Mouse (Mus musculus) gastrocnemius, postnatal 14 days (tissue): ENCODE measurements around the gene Unc13c. TPM values are rescaled to one million over a fixed set of nuclear protein-coding genes. Genes with fewer than 3 reads are reported as not detected.

Experiments used
- DNase-seq: peaks from one replicate; pipeline ENCODE4 v3.0.0; 2021; ENCODE audit warnings: mixed read lengths
- intact Hi-C: fragments of 180-260 bp; cut with DNase I; formaldehyde crosslinking; loops from one replicate; pipeline ENCODE4 v1.15.1; 2025; ENCODE audit warnings: low total_unique reads
- long read RNA-seq, 2 experiments: library from polyadenylated mRNA; stranded (forward); transcript quantifications; one replicate each; pipeline ENCODE4 v2.0.0; 2021
- total RNA-seq, 2 experiments: library from RNA; stranded (reverse); gene quantifications; 2 replicates each; pipeline ENCODE4 v1.2.3; 2021

The Unc13c gene
- under 1 TPM; 0.09 to 0.27 TPM for total RNA-seq
- long read RNA-seq, experiment 1: 0 reads
- long read RNA-seq, experiment 2: 0 reads

GRCm38 (mm10) chr9:73968641-73969121 lies at the start of gene Unc13c:
Gene Unc13c, minus strand, starts transcription at chr9:73968966.
- intact Hi-C loops: no loop called here
- DNase-seq: peak; percentile 19

DNA sequence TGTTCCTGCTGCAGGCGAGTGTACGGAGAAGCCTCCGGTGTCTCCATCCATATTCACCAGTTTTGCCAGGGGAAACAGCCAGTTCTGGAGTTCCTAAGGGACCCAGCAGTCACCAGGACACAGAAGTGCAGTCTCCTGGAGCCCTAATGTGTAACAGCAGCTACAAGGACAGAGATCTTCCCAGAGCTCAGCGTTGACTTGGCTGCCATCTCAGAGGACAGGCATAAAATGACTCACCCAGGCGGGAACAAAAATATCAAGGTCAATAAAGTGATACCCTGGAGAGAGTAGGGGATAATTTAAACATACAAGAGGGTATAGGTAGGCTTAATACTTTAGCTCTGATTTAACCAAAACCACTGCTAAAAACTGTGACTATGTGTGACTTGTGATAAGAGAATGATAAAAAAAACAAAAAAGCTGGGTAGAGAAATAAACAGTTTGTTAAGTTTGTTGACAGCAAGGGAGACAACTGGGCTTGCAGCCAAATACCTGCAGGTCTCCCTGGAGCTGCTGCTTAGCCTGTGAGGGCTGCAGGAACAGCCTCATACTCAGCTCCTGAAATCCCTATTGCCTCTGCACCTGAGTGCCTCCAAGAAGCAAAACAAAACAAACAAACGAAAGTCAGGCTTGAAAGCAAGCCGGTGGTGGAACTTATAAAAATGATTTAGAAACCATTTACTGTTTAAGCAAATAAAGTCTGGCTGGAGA lies 39.4 kb upstream of the Unc13c start:
- intact Hi-C loops: no loop called here
- no peak for DNase-seq

- DNase-seq: no peak
- intact Hi-C loops: no loop called here
Measured at GRCm38 (mm10) chr9:74002388-74002990, 33.7 kb upstream of the Unc13c start.

DNA sequence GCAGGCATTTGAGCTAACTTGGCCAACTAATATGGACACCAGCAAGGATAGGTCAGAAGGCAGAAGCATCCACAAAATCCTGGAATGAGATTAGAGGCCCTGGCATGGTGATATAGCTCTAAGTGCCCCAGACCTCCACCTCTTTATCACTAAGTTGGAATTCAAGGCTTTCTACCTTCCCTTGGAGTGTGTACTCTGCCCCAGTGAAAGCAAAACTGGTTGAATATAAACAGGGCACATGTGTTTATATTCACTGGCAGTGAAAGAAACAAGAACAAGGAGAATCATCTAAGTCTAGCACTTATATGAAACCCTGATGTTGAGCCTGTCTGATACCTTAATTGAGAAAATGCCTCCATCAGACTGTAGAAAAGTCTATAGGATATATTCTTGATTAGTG lies 19.3 kb upstream of the Unc13c start:
- DNase-seq: no peak
- intact Hi-C loops: no loop called here

DNA sequence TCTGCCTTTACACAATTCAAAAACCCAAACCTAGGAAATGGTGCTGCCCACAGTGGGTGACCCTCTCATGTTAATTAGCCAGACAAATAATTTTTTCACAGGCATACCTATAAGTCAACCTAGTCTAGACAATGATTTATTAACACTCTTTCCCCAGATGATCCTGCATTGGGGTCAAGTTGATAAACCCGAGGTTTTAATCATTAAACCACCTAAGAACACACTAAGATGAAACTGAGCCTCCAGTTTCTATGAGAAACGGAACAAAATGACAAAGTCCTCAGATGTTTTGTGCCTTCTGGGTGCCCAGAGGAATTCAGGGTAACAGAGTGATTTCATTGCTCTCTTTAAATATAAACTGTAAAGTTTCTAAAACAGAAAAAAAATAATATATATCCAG lies 18.5 kb upstream of the Unc13c start:
- DNase-seq: no peak
- intact Hi-C loops: no loop called here

- peak; percentile 43 for DNase-seq
- intact Hi-C loops: loop anchor here (2.0 kb wide), 1 partner anchor 426 kb away; no protein-coding TSS in a partner anchor
Measured at GRCm38 (mm10) chr9:73982597-73983344, 14.0 kb upstream of the Unc13c start.

DNA sequence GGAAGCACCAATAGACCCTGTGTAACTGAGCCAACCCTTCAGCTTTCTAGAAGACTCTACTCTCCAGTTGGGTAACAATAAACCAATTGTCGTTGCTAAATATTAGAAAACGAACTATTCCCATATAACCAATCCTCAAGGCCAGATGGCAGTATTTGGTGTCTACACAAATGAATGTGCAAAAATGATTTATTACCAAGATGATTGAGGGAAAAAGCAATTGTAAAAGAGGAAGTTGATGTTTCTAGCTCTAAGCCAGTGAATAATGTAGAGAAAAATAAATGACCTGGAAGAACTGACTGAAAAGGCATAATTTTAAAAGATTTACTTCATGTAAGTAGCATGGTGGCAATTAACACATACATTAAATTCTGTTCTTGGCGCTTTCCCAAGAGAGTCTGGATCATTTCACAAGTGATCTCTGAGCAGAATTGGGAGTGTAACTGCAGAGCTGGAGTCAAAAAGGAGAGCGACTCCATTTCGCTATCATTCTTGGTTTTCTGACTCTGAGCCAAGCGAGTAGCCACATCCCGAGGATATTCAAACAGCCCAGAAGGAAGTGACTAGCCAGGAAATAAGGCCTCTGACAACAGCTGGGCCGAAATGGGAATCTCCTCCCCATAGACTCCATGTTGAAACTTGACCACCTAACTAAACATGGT lies 3.7 kb upstream of the Unc13c start:
- DNase-seq: no peak
- intact Hi-C loops: no loop called here

GRCm38 (mm10) chr9:73970717-73971116 lies 2.0 kb upstream of the Unc13c start:
- no peak for DNase-seq
- intact Hi-C loops: no loop called here

DNA sequence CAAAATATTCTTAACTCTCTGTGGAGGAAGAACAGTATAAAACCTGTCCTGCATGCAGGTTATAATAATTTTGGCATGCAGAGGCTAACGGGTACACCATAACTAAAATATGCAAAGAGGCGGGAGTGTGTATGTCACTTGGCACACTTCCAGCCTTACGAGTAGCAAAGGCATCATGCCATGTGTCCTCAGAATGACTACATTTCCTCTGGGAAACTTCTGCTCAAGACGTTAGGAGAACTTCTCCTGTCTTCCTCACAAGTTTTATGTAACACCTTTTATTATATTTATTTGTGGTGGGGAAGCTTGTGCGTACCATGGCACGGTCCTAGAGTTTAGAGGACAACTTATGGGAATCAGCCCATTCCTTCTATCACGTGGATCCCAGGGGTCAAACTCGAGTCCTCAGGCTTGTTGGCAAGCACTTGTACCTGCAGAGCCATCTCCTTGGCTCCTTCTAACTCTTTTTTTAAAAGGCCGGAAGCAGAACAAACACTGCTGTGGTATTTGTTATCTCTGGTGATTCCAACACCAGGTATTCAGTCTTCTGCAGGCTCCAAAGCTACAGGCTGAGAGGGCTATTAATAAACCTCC lies 3.3 kb downstream of the Unc13c start:
- DNase-seq: no peak
- intact Hi-C loops: no loop called here

GRCm38 (mm10) chr9:73962471-73962870 lies 6.3 kb downstream of the Unc13c start:
- intact Hi-C loops: no loop called here

GRCm38 (mm10) chr9:73952331-73952730 lies 16.4 kb downstream of the Unc13c start:
- intact Hi-C loops: no loop called here
- no peak for DNase-seq

More at GRCm38 (mm10) chr9:73962471-73962870, 6.3 kb downstream of the Unc13c start:
- no peak for DNase-seq

- intact Hi-C loops: no loop called here
- DNase-seq: no peak
Measured at GRCm38 (mm10) chr9:73951586-73951985, 17.2 kb downstream of the Unc13c start.

GRCm38 (mm10) chr9:73934844-73935243 lies 33.9 kb downstream of the Unc13c start:
- intact Hi-C loops: no loop called here

GRCm38 (mm10) chr9:73931988-73932387 lies 36.8 kb downstream of the Unc13c start:
- intact Hi-C loops: no loop called here
- no peak for DNase-seq

More at GRCm38 (mm10) chr9:73934844-73935243, 33.9 kb downstream of the Unc13c start:
- no peak for DNase-seq

GRCm38 (mm10) chr9:73927276-73927675 lies 41.5 kb downstream of the Unc13c start:
- intact Hi-C loops: no loop called here
- no peak for DNase-seq

GRCm38 (mm10) chr9:73922449-73923115 lies 46.2 kb downstream of the Unc13c start:
- intact Hi-C loops: no loop called here
- no peak for DNase-seq

GRCm38 (mm10) chr9:73905959-73906358 lies 62.8 kb downstream of the Unc13c start:
- no peak for DNase-seq
- intact Hi-C loops: no loop called here

DNA sequence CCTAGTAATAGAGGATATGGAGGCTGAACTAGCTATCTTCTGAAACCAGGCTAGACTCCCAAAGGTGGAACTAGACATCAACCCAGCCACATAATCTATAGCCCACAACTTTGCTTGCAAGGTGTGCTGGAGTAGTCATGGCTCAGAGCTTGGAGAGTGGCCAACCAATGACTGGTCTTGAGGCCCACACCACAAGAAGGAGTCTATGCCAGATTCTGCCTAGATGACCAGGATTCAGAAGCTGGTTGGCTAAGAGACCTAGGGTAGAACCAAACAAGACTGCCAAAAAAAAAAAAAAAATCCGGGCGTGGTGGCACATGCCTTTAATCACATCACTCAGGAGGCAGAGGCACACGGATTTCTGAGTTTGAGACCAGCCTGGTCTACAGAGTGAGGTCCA lies 70.2 kb downstream of the Unc13c start:
- DNase-seq: no peak
- intact Hi-C loops: no loop called here

- intact Hi-C loops: no loop called here
- DNase-seq: no peak
Measured at GRCm38 (mm10) chr9:73896210-73896609, 72.6 kb downstream of the Unc13c start.
